Mouse (Mus musculus) olfactory bulb, adult 2 months (tissue): ENCODE measurements around the gene Mif4gd.

Experiments used
- CTCF ChIP-seq: fragments of 200-500 bp; IDR thresholded peaks from 2 replicates; pipeline ENCODE4 v1.5.1; 2012; ENCODE audit warnings: low read depth, mild to moderate bottlenecking, low read length, moderate library complexity; ENCODE audit not compliant: insufficient read depth
- POLR2A ChIP-seq: fragments of 200-500 bp; IDR thresholded peaks from 2 replicates; pipeline ENCODE4 v1.6.1; 2012; ENCODE audit warnings: mild to moderate bottlenecking, low read depth, low read length, moderate library complexity; ENCODE audit not compliant: insufficient read depth

GRCm38 (mm10) chr11:115660376-115660775 is 47.6 kb upstream of the Mif4gd start:
- TF ChIP-seq CTCF, result no peak
- TF ChIP-seq POLR2A, result no peak
